Mouse (Mus musculus): ENCODE measurements at regions not wholly inside any gene's neighbourhood (a gene's known extent, or its start where the extent isn't known, plus 50 kb on each side); places are given as distances from the start of the nearest gene placed in this dataset.

- TF ChIP-seq CTCF (IDR thresholded peaks at IDR 0.05; ENCODE audit: low read depth, low read length) (peak; percentile 92), POLR2A (IDR thresholded peaks at IDR 0.05; ENCODE audit: extremely low read depth, insufficient read depth, low read length) (no peak)
Observed at GRCm38 (mm10) chr5:43391412-43392029, 123.8 kb upstream of the C1qtnf7 start.
